Mouse (Mus musculus): ENCODE results near the gene 4931428F04Rik.
"Not testable (repeated sequence)": the region's sequence is repeated elsewhere in the genome, so short reads cannot be mapped to it uniquely, and the experiment has no call there.

Gene 4931428F04Rik

DNA sequence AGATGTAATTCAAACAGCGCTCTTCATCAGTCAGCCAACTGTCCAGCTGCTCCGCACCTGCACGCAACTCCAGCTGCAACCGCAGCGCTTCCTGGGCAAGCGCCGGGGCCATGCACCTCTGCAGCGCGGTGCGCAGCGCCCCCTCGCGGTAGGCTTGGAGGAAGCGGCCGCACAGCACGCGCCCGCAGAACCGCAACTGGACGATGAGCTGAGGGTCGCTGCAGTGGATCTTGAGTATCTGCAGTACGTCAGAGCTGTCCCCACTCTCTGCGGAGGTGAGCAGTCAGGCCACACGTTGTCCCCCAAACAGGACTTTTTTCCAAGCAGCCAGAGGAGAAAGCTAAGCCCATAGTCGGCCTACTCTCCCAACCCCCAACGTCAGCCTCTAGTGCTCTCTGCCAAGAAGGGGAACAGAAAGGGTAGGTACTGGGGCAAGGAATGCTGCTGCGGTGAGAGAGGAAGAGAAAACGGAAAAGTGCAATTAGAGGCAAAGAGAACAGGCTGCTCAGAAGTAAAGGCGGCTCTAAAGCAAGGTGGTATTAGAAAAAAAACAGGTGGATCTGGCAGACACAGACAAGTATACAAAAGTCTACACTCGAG is 29.8 kb downstream of the 4931428F04Rik start:
- peak; percentile 68 for DNase-seq

DNA sequence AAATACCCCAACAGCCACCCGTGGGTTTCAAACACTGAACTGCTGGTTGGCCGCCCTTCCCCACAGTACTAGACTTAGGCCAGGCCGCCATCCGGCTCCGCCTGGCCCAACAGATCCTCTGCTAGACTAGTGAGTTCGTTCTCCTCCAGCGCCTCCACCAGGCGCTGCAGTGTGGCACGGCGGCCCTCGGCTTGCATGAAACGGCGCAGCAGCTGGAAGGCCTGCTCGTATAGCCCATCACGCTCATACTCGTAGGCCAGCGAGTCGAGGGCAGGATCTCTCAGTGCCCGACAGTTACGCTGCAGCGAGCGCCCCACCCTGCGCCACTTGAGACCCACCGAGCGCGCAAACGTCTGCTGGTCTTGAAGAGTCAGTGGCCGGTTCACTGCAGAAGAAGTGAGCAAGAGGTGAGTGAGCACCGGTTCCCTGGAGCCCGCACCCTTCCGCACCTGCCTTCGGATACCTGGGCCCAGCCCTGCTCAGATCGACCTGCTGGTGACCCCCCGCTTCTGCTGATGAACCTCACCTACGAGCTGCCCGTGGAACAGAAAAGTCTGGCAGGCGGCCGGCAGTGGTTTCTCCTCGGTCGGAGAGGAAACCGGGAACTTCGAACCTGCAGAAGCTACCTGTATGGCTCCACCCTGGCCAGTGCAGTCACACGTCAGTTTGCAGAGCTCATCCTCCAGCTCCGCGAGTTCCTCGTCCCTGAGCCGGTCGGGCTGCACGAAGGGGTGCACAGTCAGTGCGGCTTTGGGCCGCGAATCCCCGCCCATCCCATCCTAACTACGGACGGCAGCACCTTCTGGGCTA is 30.5 kb downstream of the 4931428F04Rik start:
- DNase-seq, result peak; percentile 39

DNA sequence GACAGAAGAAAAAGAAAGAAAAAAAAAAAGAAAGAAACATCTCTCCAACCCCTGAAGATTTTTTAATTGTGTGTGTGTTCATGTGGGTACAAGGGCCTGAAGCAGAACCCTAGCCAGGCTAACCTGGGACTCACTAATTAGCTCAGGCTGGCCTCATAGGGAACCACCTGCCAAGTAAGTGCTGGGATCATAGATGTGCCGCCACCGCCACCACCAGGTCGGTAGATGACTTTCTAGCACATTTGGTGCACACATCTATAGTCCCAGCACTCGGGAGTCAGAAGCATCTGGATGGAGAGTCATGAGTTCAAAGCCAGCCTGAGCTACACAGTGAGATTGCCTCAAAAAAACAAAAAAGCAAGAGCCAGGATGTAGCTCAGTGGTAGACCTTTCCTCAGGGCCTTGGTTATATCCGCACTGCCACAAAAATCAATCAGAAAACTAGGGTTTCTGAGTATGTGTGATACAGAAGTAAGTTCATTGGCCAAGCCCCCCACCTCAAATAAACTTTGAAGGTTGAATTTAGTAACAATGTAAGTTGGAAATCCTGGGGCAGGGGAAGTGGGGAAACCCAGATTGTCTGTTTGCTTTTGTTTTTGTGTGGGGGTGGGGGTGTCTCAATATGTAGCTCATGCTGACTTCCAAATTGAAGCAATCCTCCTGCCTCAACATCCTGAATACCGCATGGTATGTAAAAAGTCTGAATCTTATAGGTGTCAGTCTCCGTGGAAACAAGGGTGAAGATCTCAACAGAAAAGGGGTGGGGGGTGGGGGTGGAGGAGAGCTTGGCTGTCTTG is 32.1 kb downstream of the 4931428F04Rik start:
- DNase-seq, result peak; percentile 17

DNA sequence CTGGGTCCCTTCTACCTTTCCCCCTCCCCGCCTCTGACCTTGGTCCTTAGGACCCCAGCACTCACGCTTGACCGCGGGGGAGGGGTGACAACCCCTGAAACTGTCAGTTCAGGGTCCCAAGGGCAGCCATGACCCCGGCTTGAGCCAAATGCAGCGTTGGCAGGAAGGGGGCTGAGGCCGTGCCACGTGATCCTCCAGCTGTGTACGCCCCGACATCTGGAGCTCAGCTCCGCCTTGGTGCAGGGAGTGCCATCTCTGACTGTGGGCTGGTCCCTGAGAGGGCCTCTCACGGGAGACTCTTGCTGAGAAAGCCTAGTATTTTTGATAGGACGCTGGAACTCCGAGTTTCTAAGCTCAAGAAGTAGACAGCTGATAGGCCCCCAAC is 34.7 kb downstream of the 4931428F04Rik start, which contains the start of gene B3gnt9:
B3gnt9 (minus strand) TSS at position 188 of the 385 bp plus-strand sequence.
- no peak for DNase-seq

DNA sequence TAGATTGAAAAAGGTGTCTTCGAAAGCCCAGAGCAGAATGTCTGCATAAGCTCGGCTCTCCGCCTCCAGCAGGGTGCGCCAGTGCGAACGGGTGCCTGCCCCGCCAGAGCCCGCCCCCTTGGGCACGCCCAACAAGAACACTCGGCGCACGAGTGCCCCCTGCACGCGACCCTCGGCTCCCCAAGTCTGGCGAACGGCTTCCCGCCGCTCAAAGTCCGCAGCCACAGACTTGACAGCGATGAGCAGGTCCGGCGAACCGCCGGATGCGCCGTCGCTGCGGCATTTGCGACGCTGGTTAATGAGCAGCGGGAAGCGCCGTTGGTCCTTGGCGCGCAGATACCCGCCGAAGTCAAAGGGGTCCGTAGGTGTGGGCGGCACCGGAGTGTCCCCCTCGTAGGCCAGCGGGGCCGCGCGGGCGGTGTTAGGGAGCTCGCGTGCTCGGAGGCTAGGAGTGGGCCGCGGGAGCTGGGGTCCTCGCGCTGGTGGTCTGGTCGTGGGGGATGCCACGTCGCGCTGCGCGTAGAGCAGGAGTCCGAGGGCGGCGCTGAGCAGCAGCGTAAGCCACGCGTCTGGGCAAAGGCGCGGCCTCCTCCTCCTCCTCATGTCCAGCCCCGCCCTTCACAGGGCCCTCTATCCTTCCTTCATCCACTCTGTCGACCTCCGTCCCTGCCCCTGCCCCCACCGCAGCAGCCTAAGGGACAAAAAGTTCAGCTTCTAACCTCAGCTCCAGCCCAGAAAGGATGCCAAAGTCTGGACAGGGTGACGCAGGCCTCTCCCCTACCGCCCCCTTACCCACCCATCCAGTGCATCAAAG is 35.3 kb downstream of the 4931428F04Rik start:
- peak; percentile 81 for DNase-seq

DNA sequence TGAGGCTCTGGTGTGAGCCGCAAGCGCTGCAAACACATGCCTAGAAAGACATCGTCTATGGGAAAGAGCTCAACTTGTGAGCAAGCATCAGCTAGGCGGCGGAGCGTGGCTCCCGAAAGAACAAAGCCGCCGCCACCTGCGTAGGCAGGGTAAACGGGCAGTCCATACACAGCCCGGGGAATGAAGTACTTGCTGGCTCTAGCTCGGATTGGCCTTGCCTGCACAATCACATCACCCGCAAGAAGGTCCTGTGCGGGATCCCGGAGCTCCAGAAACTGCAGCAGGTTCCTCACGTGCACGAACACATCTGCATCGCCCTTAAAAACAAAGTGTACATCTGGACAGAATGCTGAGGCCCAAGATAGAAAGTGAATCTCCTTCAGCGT is 35.9 kb downstream of the 4931428F04Rik start:
- DNase-seq, result no peak

DNA sequence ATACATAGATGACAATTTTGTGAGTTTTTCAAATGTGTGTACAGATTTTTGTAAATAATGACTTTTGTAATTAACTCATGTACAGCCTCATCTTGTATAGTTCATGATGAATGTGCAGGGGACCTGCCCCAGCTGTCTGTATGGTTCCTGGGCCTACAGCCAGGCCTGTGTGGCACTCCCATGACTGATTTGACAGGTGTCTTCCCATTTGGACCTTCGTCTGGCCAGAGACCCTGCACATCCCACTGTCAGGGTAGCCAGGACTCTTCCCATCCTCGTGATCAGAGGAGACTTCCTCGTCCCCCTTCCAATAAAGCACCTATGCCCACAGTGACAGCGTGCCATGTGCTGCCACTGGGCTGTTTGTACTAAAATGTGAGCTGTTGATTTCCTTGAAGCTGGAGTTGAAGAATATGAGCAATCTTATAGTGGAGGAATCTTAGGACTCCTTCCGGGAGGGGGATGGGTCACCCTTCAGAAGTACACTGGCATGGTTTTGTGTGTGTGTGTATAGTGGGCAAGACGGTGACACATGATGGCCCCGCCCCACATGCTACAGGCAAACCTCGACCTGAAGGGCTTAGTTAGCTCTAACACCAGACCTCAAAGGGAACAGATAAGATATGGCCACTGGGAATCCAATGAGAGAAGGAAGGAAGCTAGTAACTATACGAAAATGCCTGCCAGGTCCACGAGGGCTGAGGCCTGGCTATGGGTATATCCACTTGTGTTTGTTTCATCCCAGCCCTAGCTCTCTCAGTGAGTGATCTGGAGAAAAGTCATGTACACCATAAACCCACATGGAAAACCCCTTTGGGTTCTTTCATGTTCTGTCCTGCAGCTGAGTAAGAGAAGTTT is 36.8 kb downstream of the 4931428F04Rik start:
- DNase-seq, result peak; percentile 23

DNA sequence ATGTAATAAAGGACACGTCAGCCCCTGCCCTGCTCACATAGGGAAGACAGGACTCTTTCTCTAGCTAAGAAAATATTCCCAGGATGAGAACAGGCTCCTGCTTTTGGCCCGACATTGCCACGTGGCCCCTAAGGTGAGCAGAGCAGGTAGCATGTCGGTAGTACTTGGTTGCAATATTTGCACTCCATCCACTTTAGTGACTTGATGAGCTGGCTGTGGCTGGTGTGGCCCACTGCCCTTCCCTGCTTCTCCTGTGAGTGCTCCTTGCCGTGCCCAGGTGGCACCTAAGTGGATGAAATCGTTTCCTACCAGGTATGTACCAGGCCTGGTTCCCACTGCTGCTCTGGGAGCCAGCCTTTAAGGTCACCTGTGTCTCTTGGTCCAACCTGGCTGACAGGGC is 37.7 kb downstream of the 4931428F04Rik start:
- no peak for DNase-seq

DNA sequence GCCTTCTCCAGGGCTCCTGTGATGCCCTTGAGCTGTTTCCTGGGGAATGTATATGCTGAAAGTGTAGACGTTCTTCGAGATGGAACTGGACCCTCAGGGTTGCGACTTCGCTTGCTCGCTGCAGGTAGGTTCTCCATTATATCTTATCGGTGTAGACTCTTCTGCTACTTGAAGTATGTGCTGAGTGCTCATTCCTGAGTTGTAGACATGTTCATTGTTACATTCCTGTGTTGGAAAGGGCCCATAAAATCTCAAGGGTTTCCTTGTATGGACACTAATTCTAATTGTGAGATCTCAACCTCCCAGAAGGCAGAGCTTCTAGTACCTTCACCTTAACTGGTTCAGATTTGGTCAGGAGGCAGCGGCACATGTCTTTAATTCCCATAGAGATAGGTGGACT is 48.6 kb downstream of the 4931428F04Rik start:
- DNase-seq, result no peak

DNA sequence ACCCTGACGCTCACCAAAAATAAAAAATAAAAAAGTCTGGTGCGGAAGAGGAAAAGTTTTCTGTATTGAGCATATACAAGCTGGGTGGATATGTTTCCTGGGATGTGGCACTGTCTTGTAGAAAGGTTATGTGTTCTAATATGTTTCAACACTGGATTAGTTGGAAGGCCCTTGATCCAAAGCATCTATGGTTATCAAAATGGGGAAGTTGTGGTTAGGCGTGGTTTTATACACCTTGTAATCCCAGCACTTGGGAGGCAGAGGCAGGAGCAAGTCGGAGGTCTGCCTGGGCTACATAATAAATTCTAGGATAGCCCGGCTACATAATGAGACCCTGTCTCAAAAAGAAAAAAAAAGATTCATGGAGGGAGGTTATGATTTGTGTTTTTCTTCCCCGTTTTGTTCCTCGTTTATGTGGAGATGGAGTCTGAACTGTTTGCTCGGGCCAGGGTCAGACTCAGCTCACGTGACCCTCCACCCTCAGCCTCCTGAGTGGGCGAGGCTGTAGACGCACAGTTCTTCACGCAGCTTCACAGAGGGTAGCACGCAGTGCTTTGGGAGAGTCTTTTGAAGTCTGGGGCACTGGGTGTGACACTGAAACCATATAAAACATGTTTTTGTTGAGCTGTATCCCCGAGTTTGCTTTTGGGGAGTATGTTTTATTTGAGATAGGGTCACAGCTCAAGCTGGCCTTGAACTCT is 52.1 kb downstream of the 4931428F04Rik start:
- DNase-seq, result no peak

DNA sequence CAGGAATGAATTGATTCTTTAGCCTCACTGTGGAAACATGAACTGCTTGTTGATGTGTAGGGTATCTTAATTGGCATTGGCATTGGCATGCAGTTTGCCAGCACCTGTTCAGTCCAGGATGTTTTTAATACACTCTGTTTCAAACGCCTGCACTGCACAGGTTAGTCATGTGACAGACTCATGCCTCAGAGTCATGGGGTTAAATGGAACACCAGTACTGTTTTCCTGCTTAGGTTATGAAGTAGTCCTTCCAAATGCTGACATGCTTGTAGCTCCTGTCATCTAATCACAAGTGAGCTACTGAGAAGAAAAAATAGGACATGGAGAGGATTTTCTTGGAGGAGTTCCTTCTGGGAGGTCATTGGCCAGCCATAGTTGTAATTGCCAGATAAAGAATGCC is 54.5 kb downstream of the 4931428F04Rik start:
- DNase-seq, result no peak

DNA sequence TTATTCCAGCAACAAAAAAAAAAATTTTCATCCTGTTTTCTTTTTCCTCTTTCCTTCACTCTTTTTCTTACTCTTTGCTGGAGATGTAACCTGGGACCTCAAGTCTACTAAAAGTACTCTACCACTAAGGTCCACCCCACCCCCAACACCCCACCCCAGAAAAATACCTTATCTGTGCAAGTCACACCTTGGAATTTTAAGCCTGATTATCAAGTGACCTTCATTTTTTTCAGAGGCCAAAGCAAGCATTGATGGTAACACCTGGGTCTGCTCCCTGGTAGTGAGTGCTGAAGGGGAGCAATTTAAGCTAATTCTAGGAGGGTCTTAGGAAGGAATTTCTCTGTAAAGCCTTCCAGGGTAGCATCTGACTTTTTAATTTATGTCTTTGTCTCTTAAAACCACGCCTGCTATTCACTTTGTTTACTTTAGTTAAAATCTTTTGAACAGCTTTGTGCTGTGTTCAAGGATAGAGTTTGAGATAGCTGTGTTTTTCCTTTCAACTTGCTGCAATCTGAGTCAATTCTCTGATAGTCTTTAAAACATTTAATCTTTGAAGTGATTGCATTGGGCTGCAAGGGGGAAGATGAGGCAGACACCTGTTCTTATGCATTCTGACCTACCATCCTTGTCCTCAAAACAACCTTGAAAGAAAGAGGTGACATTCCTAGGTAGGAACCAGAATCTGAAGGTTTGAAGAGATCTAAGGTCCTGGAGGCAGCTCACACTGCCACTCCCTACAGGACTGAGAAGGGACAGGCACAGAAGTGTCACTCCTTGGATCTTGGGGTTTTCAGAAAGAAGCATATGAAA is 56.3 kb downstream of the 4931428F04Rik start:
- DNase-seq, result no peak

DNA sequence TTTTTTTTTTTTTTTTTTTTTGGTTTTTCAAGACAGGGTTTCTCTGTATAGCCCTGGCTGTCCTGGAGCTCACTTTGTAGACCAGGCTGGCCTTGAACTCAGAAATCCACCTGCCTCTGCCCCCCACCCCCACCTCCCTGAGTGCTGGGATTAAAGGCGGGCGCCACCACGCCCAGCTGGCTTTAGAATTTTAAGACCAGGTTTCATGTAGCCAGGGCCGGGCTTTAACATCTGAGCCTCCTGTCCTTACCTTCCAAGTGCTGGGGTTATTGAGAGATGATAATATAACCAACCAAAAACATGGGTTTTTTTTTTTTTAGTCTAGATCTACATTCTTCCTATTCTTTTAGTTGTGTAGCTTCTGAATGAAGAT is 57.4 kb downstream of the 4931428F04Rik start:
- not testable (repeated sequence) for DNase-seq

DNA sequence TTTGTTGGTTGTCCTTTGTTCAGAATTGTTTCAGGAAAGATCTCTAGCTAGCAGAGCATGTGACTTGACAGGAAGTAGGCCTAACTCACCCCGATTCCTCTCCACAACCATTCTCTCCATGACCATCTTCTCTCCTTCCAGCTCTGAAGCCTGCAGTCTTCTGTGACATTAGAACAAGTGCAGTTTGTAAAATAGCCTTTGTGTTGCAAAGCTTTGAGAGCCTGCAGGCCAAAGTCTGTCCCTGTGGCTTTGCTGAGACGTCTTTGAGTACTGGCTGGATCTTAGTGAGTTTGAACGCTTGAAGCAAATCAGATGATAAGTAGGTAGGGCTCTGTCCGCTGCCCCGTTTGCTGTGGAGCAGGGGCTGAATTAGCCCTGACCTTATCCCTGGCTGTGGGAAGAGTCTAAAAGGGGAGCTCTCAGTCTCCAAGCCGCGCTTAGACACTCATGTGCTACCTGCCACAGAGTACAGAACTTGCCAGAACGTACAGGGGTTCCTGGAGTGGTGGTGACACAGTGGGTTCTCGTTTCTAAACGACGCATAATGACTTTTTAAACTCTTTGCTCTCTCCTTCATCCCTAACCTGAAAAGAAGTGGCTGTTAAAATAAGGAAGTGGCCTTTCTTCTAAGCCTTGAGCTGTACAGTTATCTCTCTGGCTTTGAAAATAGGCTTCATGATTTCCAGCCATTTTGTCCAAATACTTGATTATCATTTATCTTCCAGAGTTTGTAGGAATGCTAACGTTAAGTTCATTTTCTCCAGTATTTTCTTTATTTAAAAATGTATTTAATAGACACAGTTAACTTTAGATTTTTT is 58.0 kb downstream of the 4931428F04Rik start:
- DNase-seq, result no peak

Data from cerebellum, adult 9-10 months (tissue).